Mouse (Mus musculus): ENCODE measurements around the gene Shank1. TPM values are rescaled to one million over a fixed set of nuclear protein-coding genes. Genes with fewer than 3 reads are reported as not detected.

Gene Shank1
- polyA plus RNA-seq, 1 experiment = 0.81 TPM

- Histone ChIP-seq H3K4me1 (ENCODE audit: control insufficient read depth, insufficient read depth, insufficient read length, low read length) (peaks cover 10% of the 10 kb centered on the region), H3K27ac (ENCODE audit: insufficient read depth, low read depth, low read length) (no peak overlapping the region), H3K36me3 (ENCODE audit: control insufficient read depth, insufficient read depth, low read length) (no peaks in the 10 kb centered on the region), H3K4me3 (ENCODE audit: low read depth, low read length) (peak overlapping the region; percentile 57), H3K27me3 (ENCODE audit: control insufficient read depth, insufficient read depth, low read length) (peaks cover 28% of the 10 kb centered on the region)
- TF ChIP-seq CTCF (IDR thresholded peaks at IDR 0.05; ENCODE audit: extremely low read depth, insufficient read length, insufficient replicate concordance, low read depth, low read length) = no peak
- TF ChIP-seq POLR2A (IDR thresholded peaks at IDR 0.05; ENCODE audit: low read depth, low read length) = no peak
- WGBS = 4% methylated on average over 38 of the region's 38 CpGs
Measured at GRCm38 (mm10) chr7:44310878-44311712, 1.0 kb downstream of the Shank1 start.

DNA sequence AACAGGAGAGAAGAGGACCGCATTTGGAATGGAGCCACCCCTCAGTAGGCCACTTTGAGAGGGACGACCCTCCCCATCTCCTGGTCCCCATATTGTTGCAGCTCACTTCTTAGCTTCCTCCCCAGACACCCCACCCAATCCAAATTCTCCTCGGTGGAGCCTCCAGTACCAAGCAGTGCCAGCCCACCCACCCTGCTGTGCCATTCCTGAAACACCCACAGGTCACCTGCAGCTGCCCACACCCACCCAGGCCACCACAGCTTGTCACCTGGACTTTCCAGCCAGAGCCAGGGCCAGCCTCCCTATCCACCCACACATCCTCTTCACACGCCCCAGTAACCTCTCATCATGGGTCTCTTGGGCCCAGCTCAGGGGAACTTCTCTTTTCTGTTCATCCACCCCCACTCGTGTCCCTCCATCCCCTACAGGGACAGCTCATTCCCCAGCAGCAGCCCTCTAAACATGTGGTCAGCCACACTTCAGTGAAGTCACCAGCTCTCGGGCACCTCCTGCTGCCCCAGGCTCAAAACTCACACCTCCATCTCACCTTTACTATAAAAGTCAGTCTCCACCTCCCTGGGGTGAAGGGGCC, 1.8 kb downstream of the Shank1 start:
- 21% methylated on average over 6 of the region's 6 CpGs for WGBS
- Histone ChIP-seq H3K27me3 (ENCODE audit: control insufficient read depth, insufficient read depth, low read length) (peaks cover 28% of the 10 kb centered on the region), H3K4me1 (ENCODE audit: control insufficient read depth, insufficient read depth, insufficient read length, low read length) (peaks cover 10% of the 10 kb centered on the region), H3K4me3 (ENCODE audit: low read depth, low read length) (no peak overlapping the region), H3K36me3 (ENCODE audit: control insufficient read depth, insufficient read depth, low read length) (no peaks in the 10 kb centered on the region), H3K27ac (ENCODE audit: insufficient read depth, low read depth, low read length) (no peak overlapping the region)
- TF ChIP-seq CTCF (IDR thresholded peaks at IDR 0.05; ENCODE audit: extremely low read depth, insufficient read length, insufficient replicate concordance, low read depth, low read length) (no peak), POLR2A (IDR thresholded peaks at IDR 0.05; ENCODE audit: low read depth, low read length) (no peak)

DNA sequence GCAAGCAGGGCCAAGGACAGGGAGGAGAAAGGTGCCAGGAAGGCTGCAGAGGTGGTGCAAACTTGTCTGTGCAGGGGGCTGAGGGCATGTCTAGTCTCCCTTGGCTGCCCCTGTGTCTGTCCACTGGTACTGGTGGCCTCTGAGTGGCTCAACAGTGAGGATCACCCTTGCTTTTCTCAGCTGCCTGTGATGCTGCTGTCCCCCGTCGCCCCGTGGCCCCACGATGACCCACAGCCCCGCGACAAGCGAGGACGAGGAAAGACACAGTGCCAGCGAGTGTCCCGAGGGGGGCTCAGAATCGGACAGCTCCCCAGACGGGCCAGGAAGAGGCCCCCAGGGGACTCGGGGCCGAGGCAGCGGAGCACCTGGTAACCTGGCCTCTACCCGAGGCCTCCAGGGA, 2.4 kb downstream of the Shank1 start:
- Histone ChIP-seq H3K27ac (ENCODE audit: insufficient read depth, low read depth, low read length) (no peak overlapping the region), H3K4me3 (ENCODE audit: low read depth, low read length) (no peak overlapping the region), H3K4me1 (ENCODE audit: control insufficient read depth, insufficient read depth, insufficient read length, low read length) (peaks cover 10% of the 10 kb centered on the region), H3K27me3 (ENCODE audit: control insufficient read depth, insufficient read depth, low read length) (peaks cover 28% of the 10 kb centered on the region), H3K36me3 (ENCODE audit: control insufficient read depth, insufficient read depth, low read length) (no peaks in the 10 kb centered on the region)
- WGBS = 63% methylated on average over 16 of the region's 16 CpGs
- TF ChIP-seq CTCF (IDR thresholded peaks at IDR 0.05; ENCODE audit: extremely low read depth, insufficient read length, insufficient replicate concordance, low read depth, low read length) (no peak), POLR2A (IDR thresholded peaks at IDR 0.05; ENCODE audit: low read depth, low read length) (no peak)

DNA sequence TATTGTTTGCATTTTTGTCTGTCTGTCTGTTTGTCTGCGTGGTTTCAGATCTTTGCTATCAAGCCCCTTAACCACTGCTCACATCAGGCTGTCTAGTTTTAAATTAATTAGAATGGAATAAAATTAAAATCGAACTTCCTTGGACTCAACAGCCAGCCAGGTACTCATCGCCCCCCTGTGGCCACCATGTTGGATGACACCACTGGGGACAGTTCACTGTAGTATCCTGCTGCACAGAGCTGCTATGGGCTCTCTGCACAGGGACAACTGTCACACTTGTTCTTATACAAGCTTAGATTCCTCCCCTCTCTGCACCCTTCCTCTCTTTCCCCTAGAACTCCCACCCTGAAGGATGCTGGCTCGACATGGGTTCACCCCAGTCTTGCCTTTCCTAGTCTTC, 7.9 kb downstream of the Shank1 start:
- TF ChIP-seq POLR2A (IDR thresholded peaks at IDR 0.05; ENCODE audit: low read depth, low read length) = no peak
- TF ChIP-seq CTCF (IDR thresholded peaks at IDR 0.05; ENCODE audit: extremely low read depth, insufficient read length, insufficient replicate concordance, low read depth, low read length) = peak; percentile 54; the same call in 1 of the 2 replicates
- no peaks in the 10 kb centered on the region; the same call in 1 of the 2 replicates for H3K27me3 ChIP-seq (ENCODE audit: control insufficient read depth, insufficient read depth, low read length)
- H3K4me1 ChIP-seq (ENCODE audit: control insufficient read depth, insufficient read depth, insufficient read length, low read length) = no peaks in the 10 kb centered on the region
- no peaks in the 10 kb centered on the region for H3K36me3 ChIP-seq (ENCODE audit: control insufficient read depth, insufficient read depth, low read length)
- H3K4me3 ChIP-seq (ENCODE audit: low read depth, low read length) = no peak overlapping the region
- WGBS = 24% methylated on average over 4 of the region's 4 CpGs
- no peak overlapping the region for H3K27ac ChIP-seq (ENCODE audit: insufficient read depth, low read depth, low read length)

- no peak for TF ChIP-seq CTCF (IDR thresholded peaks at IDR 0.05; ENCODE audit: extremely low read depth, insufficient read length, insufficient replicate concordance, low read depth, low read length)
- TF ChIP-seq POLR2A (IDR thresholded peaks at IDR 0.05; ENCODE audit: low read depth, low read length) = no peak
Measured at GRCm38 (mm10) chr7:44320886-44321285, 10.8 kb downstream of the Shank1 start.

GRCm38 (mm10) chr7:44322290-44322689, 12.2 kb downstream of the Shank1 start:
- no peaks in the 10 kb centered on the region for H3K4me1 ChIP-seq (ENCODE audit: control insufficient read depth, insufficient read depth, insufficient read length, low read length)
- WGBS = 88% methylated on average over 1 of the region's 1 CpGs
- TF ChIP-seq CTCF (IDR thresholded peaks at IDR 0.05; ENCODE audit: extremely low read depth, insufficient read length, insufficient replicate concordance, low read depth, low read length) (no peak), POLR2A (IDR thresholded peaks at IDR 0.05; ENCODE audit: low read depth, low read length) (no peak)

More at GRCm38 (mm10) chr7:44320886-44321285, 10.8 kb downstream of the Shank1 start:
- Histone ChIP-seq H3K36me3 (ENCODE audit: control insufficient read depth, insufficient read depth, low read length) (no peaks in the 10 kb centered on the region), H3K27ac (ENCODE audit: insufficient read depth, low read depth, low read length) (no peak overlapping the region), H3K4me3 (ENCODE audit: low read depth, low read length) (no peak overlapping the region), H3K4me1 (ENCODE audit: control insufficient read depth, insufficient read depth, insufficient read length, low read length) (no peaks in the 10 kb centered on the region), H3K27me3 (ENCODE audit: control insufficient read depth, insufficient read depth, low read length) (no peaks in the 10 kb centered on the region)
- 43% methylated on average over 8 of the region's 8 CpGs for WGBS

DNA sequence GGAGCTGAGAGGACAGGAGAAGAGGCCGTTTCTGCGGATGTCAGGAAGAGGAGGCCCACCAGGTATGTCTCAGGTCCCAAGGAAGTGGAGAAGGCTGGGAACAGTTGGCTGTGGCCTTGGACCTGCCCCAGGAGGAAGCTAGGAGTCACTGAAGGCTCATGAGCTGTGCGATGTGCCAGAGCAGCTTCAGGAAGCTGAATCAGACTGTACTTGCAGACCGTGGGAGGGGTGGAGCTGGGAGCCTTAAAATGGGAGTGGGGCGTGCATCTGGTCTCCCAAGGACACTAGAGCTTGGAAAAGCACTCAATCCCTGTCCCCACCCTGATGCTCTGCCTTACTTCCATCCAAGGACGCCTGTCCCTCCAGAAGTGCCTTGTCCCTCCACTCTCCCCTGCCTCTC, 16.6 kb downstream of the Shank1 start:
- TF ChIP-seq POLR2A (IDR thresholded peaks at IDR 0.05; ENCODE audit: low read depth, low read length) (no peak), CTCF (IDR thresholded peaks at IDR 0.05; ENCODE audit: extremely low read depth, insufficient read length, insufficient replicate concordance, low read depth, low read length) (no peak)

More at GRCm38 (mm10) chr7:44322290-44322689, 12.2 kb downstream of the Shank1 start:
- Histone ChIP-seq H3K27me3 (ENCODE audit: control insufficient read depth, insufficient read depth, low read length) (peaks cover 6% of the 10 kb centered on the region; the same call in 1 of the 2 replicates), H3K4me3 (ENCODE audit: low read depth, low read length) (no peak overlapping the region), H3K27ac (ENCODE audit: insufficient read depth, low read depth, low read length) (no peak overlapping the region), H3K36me3 (ENCODE audit: control insufficient read depth, insufficient read depth, low read length) (no peaks in the 10 kb centered on the region)

More for the DNA sequence above, 16.6 kb downstream of the Shank1 start:
- Histone ChIP-seq H3K36me3 (ENCODE audit: control insufficient read depth, insufficient read depth, low read length) (no peaks in the 10 kb centered on the region), H3K27ac (ENCODE audit: insufficient read depth, low read depth, low read length) (no peak overlapping the region), H3K4me3 (ENCODE audit: low read depth, low read length) (no peak overlapping the region), H3K4me1 (ENCODE audit: control insufficient read depth, insufficient read depth, insufficient read length, low read length) (no peaks in the 10 kb centered on the region), H3K27me3 (ENCODE audit: control insufficient read depth, insufficient read depth, low read length) (peaks cover 11% of the 10 kb centered on the region; the same call in 1 of the 2 replicates)
- 53% methylated on average over 6 of the region's 6 CpGs for WGBS
